Mouse (Mus musculus) intestine, embryonic 15.5 days (tissue): ENCODE measurements around the gene Klhdc2. TPM values are rescaled to one million over a fixed set of nuclear protein-coding genes. Genes with fewer than 3 reads are reported as not detected.

Experiments
- ATAC-seq: fragments of 200-750 bp; cut with Nextera tagmentation; 2 replicates; pipeline ENCODE4 v1.8.0; 2017; ENCODE audit warnings: moderate TSS enrichment, moderate library complexity
- H3K27ac ChIP-seq: fragments of 300-500 bp; sonication (generic); 2 replicates; pipeline ENCODE4 v1.5.1; 2015; ENCODE audit warnings: mild to moderate bottlenecking, inconsistent platforms
- H3K27me3 ChIP-seq: fragments of 300-500 bp; sonication (generic); replicated peaks from 2 replicates; pipeline ENCODE4 v1.6.1; 2015; ENCODE audit warnings: inconsistent platforms
- H3K36me3 ChIP-seq: fragments of 300-500 bp; sonication (generic); 2 replicates; pipeline ENCODE4 v1.6.1; 2015; ENCODE audit warnings: inconsistent platforms
- H3K4me1 ChIP-seq: fragments of 300-500 bp; sonication (generic); replicated peaks from 2 replicates; pipeline ENCODE4 v1.6.1; 2015; ENCODE audit warnings: inconsistent platforms
- H3K4me2 ChIP-seq: fragments of 300-500 bp; sonication (generic); replicated peaks from 2 replicates; pipeline ENCODE4 v1.6.1; 2015; ENCODE audit warnings: mild to moderate bottlenecking, inconsistent platforms
- H3K4me3 ChIP-seq: fragments of 300-500 bp; sonication (generic); replicated peaks from 2 replicates; pipeline ENCODE4 v1.5.1; 2015; ENCODE audit warnings: inconsistent platforms
- H3K9ac ChIP-seq: fragments of 300-500 bp; sonication (generic); 2 replicates; pipeline ENCODE4 v1.6.1; 2015; ENCODE audit warnings: inconsistent platforms
- H3K9me3 ChIP-seq: fragments of 300-500 bp; sonication (generic); 2 replicates; pipeline ENCODE4 v1.6.1; 2016; ENCODE audit warnings: inconsistent platforms
- WGBS: fragments of 180-500 bp; shearing (Covaris S2); methylation state at CpG from one replicate; pipeline ENCODE4 v1.1.7; 2015; 5-methylcytosine and 5-hydroxymethylcytosine counted together
- polyA plus RNA-seq: library from polyadenylated mRNA; unstranded; fragments of >200 nt; fragmentation: Nextera tagmentation; extraction: Ambion mirVana; gene quantifications from 2 replicates; pipeline ENCODE4 v1.2.1, GENCODE M21; 2015

Klhdc2 gene
- polyA plus RNA-seq, 1 experiment from 2014 or later = 115 TPM

- 89% methylated on average over 8 of the region's 8 CpGs for WGBS
- ATAC-seq = no peak
- H3K4me2 ChIP-seq = no peak overlapping the region
- H3K9me3 ChIP-seq = no peaks in the 10 kb centered on the region
- no peaks in the 10 kb centered on the region for H3K36me3 ChIP-seq
- no peak overlapping the region for H3K4me3 ChIP-seq
- H3K27ac ChIP-seq = no peak overlapping the region
- H3K9ac ChIP-seq = no peak overlapping the region
- H3K27me3 ChIP-seq = no peaks in the 10 kb centered on the region
- H3K4me1 ChIP-seq = no peaks in the 10 kb centered on the region
Measured at GRCm38 (mm10) chr12:69287535-69287934, 8.9 kb upstream of the Klhdc2 start.

GRCm38 (mm10) chr12:69288699-69289098, 7.8 kb upstream of the Klhdc2 start:
- WGBS = 78% methylated on average over 9 of the region's 9 CpGs
- Histone ChIP-seq H3K36me3 (no peaks in the 10 kb centered on the region), H3K4me3 (no peak overlapping the region), H3K9ac (no peak overlapping the region), H3K4me2 (no peak overlapping the region), H3K27me3 (no peaks in the 10 kb centered on the region), H3K27ac (no peak overlapping the region), H3K9me3 (no peaks in the 10 kb centered on the region), H3K4me1 (no peaks in the 10 kb centered on the region)
- ATAC-seq = no peak

- Histone ChIP-seq H3K27me3 (no peaks in the 10 kb centered on the region), H3K4me3 (no peak overlapping the region), H3K4me2 (no peak overlapping the region), H3K36me3 (no peaks in the 10 kb centered on the region), H3K9ac (no peak overlapping the region), H3K27ac (no peak overlapping the region), H3K4me1 (peaks cover 3% of the 10 kb centered on the region; the same call in 1 of the 2 replicates), H3K9me3 (no peaks in the 10 kb centered on the region)
- no peak for ATAC-seq
- 89% methylated on average over 6 of the region's 6 CpGs for WGBS
Measured at GRCm38 (mm10) chr12:69292401-69292800, 4.1 kb upstream of the Klhdc2 start.

- H3K4me1 ChIP-seq = peaks cover 7% of the 10 kb centered on the region
- H3K9ac ChIP-seq = no peak overlapping the region
- ATAC-seq = no peak
- H3K4me3 ChIP-seq = no peak overlapping the region
- WGBS = 51% methylated on average over 2 of the region's 2 CpGs
- no peak overlapping the region for H3K4me2 ChIP-seq
- H3K9me3 ChIP-seq = no peaks in the 10 kb centered on the region
- no peak overlapping the region for H3K27ac ChIP-seq
- H3K27me3 ChIP-seq = no peaks in the 10 kb centered on the region
- no peaks in the 10 kb centered on the region for H3K36me3 ChIP-seq
Measured at GRCm38 (mm10) chr12:69293815-69294214, 2.7 kb upstream of the Klhdc2 start.

GRCm38 (mm10) chr12:69294936-69295335, 1.5 kb upstream of the Klhdc2 start:
- WGBS = 76% methylated on average over 2 of the region's 2 CpGs
- Histone ChIP-seq H3K36me3 (no peaks in the 10 kb centered on the region), H3K4me3 (no peak overlapping the region), H3K4me2 (no peak overlapping the region), H3K27me3 (no peaks in the 10 kb centered on the region), H3K4me1 (peaks cover 12% of the 10 kb centered on the region), H3K9me3 (no peaks in the 10 kb centered on the region), H3K27ac (no peak overlapping the region), H3K9ac (no peak overlapping the region)
- no peak for ATAC-seq

- peak overlapping the region; percentile 59; the same call in 1 of the 2 replicates for H3K4me2 ChIP-seq
- H3K27me3 ChIP-seq = no peaks in the 10 kb centered on the region
- no peak overlapping the region for H3K27ac ChIP-seq
- ATAC-seq = no peak
- peaks cover 12% of the 10 kb centered on the region for H3K4me1 ChIP-seq
- H3K9ac ChIP-seq = no peak overlapping the region
- no peaks in the 10 kb centered on the region for H3K9me3 ChIP-seq
- no peak overlapping the region; the same call in 1 of the 2 replicates for H3K4me3 ChIP-seq
- H3K36me3 ChIP-seq = no peaks in the 10 kb centered on the region
- 82% methylated on average over 4 of the region's 4 CpGs for WGBS
Measured at GRCm38 (mm10) chr12:69295651-69296050, 830 bp upstream of the Klhdc2 start.

GRCm38 (mm10) chr12:69297411-69298150, 1.1 kb downstream of the Klhdc2 start:
- Histone ChIP-seq H3K36me3 (peaks cover 10% of the 10 kb centered on the region; the same call in 1 of the 2 replicates), H3K27ac (peak overlapping the region; percentile 92), H3K27me3 (no peaks in the 10 kb centered on the region), H3K9ac (peak overlapping the region; percentile 95), H3K4me2 (peak overlapping the region; percentile 59), H3K4me3 (peak overlapping the region; percentile 98), H3K9me3 (no peaks in the 10 kb centered on the region), H3K4me1 (peaks cover 12% of the 10 kb centered on the region)
- ATAC-seq = peak; percentile 16; the same call in 1 of the 2 replicates
- 14% methylated on average over 20 of the region's 20 CpGs for WGBS

- no peak overlapping the region for H3K27ac ChIP-seq
- H3K36me3 ChIP-seq = peaks cover 14% of the 10 kb centered on the region
- peak overlapping the region; percentile 59 for H3K4me2 ChIP-seq
- H3K9me3 ChIP-seq = no peaks in the 10 kb centered on the region
- H3K4me3 ChIP-seq = peak overlapping the region; percentile 98; the same call in 1 of the 2 replicates
- no peak overlapping the region for H3K9ac ChIP-seq
- no peak for ATAC-seq
- 87% methylated on average over 4 of the region's 4 CpGs for WGBS
- no peaks in the 10 kb centered on the region for H3K27me3 ChIP-seq
- H3K4me1 ChIP-seq = peaks cover 12% of the 10 kb centered on the region
Measured at GRCm38 (mm10) chr12:69298281-69298680, 1.8 kb downstream of the Klhdc2 start.

- no peak overlapping the region; the same call in 1 of the 2 replicates for H3K4me3 ChIP-seq
- WGBS = 48% methylated on average over 12 of the region's 12 CpGs
- H3K9ac ChIP-seq = no peak overlapping the region
- peak; percentile 42 for ATAC-seq
- no peaks in the 10 kb centered on the region for H3K9me3 ChIP-seq
- H3K4me2 ChIP-seq = peak overlapping the region; percentile 59
- no peaks in the 10 kb centered on the region for H3K27me3 ChIP-seq
- H3K27ac ChIP-seq = 0 out of 2 replicates have a peak overlapping the region, but pooled peaks have one; percentile 18
- H3K36me3 ChIP-seq = peaks cover 20% of the 10 kb centered on the region
- peaks cover 12% of the 10 kb centered on the region for H3K4me1 ChIP-seq
Measured at GRCm38 (mm10) chr12:69299231-69299630, 2.8 kb downstream of the Klhdc2 start.

- Histone ChIP-seq H3K27ac (no peak overlapping the region), H3K36me3 (peaks cover 20% of the 10 kb centered on the region), H3K27me3 (no peaks in the 10 kb centered on the region), H3K4me2 (no peak overlapping the region), H3K9ac (no peak overlapping the region), H3K9me3 (no peaks in the 10 kb centered on the region), H3K4me3 (no peak overlapping the region), H3K4me1 (peaks cover 12% of the 10 kb centered on the region)
- 83% methylated on average over 3 of the region's 3 CpGs for WGBS
- no peak for ATAC-seq
Measured at GRCm38 (mm10) chr12:69299831-69300230, 3.4 kb downstream of the Klhdc2 start.

GRCm38 (mm10) chr12:69300391-69300790, 3.9 kb downstream of the Klhdc2 start:
- H3K27me3 ChIP-seq = no peaks in the 10 kb centered on the region
- peaks cover 12% of the 10 kb centered on the region for H3K4me1 ChIP-seq
- ATAC-seq = no peak
- WGBS = 89% methylated on average over 2 of the region's 2 CpGs
- no peak overlapping the region for H3K4me3 ChIP-seq
- H3K9me3 ChIP-seq = no peaks in the 10 kb centered on the region
- H3K9ac ChIP-seq = no peak overlapping the region
- H3K36me3 ChIP-seq = peaks cover 24% of the 10 kb centered on the region
- no peak overlapping the region for H3K27ac ChIP-seq
- no peak overlapping the region for H3K4me2 ChIP-seq

GRCm38 (mm10) chr12:69302171-69302570, 5.7 kb downstream of the Klhdc2 start:
- WGBS = 94% methylated on average over 12 of the region's 12 CpGs
- H3K27ac ChIP-seq = no peak overlapping the region
- H3K4me2 ChIP-seq = no peak overlapping the region
- H3K4me1 ChIP-seq = peaks cover 9% of the 10 kb centered on the region
- no peak overlapping the region for H3K4me3 ChIP-seq
- ATAC-seq = no peak
- no peak overlapping the region for H3K9ac ChIP-seq
- no peaks in the 10 kb centered on the region for H3K9me3 ChIP-seq
- no peaks in the 10 kb centered on the region for H3K27me3 ChIP-seq
- H3K36me3 ChIP-seq = peaks cover 36% of the 10 kb centered on the region

GRCm38 (mm10) chr12:69304051-69304450, 7.6 kb downstream of the Klhdc2 start:
- Histone ChIP-seq H3K36me3 (peaks cover 50% of the 10 kb centered on the region), H3K4me1 (peaks cover 3% of the 10 kb centered on the region; the same call in 1 of the 2 replicates), H3K4me2 (no peak overlapping the region), H3K9ac (no peak overlapping the region), H3K27me3 (no peaks in the 10 kb centered on the region), H3K9me3 (no peaks in the 10 kb centered on the region), H3K27ac (no peak overlapping the region), H3K4me3 (no peak overlapping the region)
- WGBS = 81% methylated on average over 2 of the region's 2 CpGs
- ATAC-seq = no peak
